Mouse (Mus musculus): ENCODE measurements at regions not wholly inside any gene's neighbourhood (a gene's known extent, or its start where the extent isn't known, plus 50 kb on each side); places are given as distances from the start of the nearest gene placed in this dataset.

- DNase-seq (ENCODE audit: low spot score), result no peak
These were observed 190.3 kb upstream of the Arhgap24 start for GRCm38 (mm10) chr5:102290866-102291265.

- DNase-seq (ENCODE audit: low spot score), result no peak
These were observed 185.6 kb upstream of the Arhgap24 start for GRCm38 (mm10) chr5:102295564-102295963.

- DNase-seq (ENCODE audit: low spot score), result no peak
These were observed 174.9 kb upstream of the Arhgap24 start for GRCm38 (mm10) chr5:102306309-102306708.

GRCm38 (mm10) chr5:102306718-102307117, 174.5 kb upstream of the Arhgap24 start:
- DNase-seq (ENCODE audit: low spot score), result no peak

GRCm38 (mm10) chr5:102311570-102311969, 169.6 kb upstream of the Arhgap24 start:
- DNase-seq (ENCODE audit: low spot score), result no peak

- no peak for DNase-seq (ENCODE audit: low spot score)
These were observed 152.9 kb upstream of the Arhgap24 start for GRCm38 (mm10) chr5:102328197-102328784.

GRCm38 (mm10) chr5:102333894-102334293, 147.3 kb upstream of the Arhgap24 start:
- no peak for DNase-seq (ENCODE audit: low spot score)

GRCm38 (mm10) chr5:102334442-102335197, 146.6 kb upstream of the Arhgap24 start:
- no peak for DNase-seq (ENCODE audit: low spot score)

- no peak for DNase-seq (ENCODE audit: low spot score)
These were observed 114.7 kb upstream of the Arhgap24 start for GRCm38 (mm10) chr5:102366481-102366880.

- peak; percentile 77 for DNase-seq (ENCODE audit: low spot score)
These were observed 107.8 kb upstream of the Arhgap24 start for GRCm38 (mm10) chr5:102373309-102373971.

- peak; percentile 5 for DNase-seq (ENCODE audit: low spot score)
These were observed 107.0 kb upstream of the Arhgap24 start for GRCm38 (mm10) chr5:102373972-102374755.

GRCm38 (mm10) chr5:102375339-102375738, 105.9 kb upstream of the Arhgap24 start:
- DNase-seq (ENCODE audit: low spot score), result no peak

GRCm38 (mm10) chr5:102393941-102394340, 87.2 kb upstream of the Arhgap24 start:
- no peak for DNase-seq (ENCODE audit: low spot score)

- no peak for DNase-seq (ENCODE audit: low spot score)
These were observed 85.5 kb upstream of the Arhgap24 start for GRCm38 (mm10) chr5:102395608-102396146.

GRCm38 (mm10) chr5:102399006-102399405, 82.2 kb upstream of the Arhgap24 start:
- no peak for DNase-seq (ENCODE audit: low spot score)

- no peak for DNase-seq (ENCODE audit: low spot score)
These were observed 63.5 kb upstream of the Arhgap24 start for GRCm38 (mm10) chr5:102417642-102418041.

GRCm38 (mm10) chr5:102419089-102419488, 62.1 kb upstream of the Arhgap24 start:
- peak; percentile 74 for DNase-seq (ENCODE audit: low spot score)

GRCm38 (mm10) chr5:102424636-102425242, 56.5 kb upstream of the Arhgap24 start:
- DNase-seq (ENCODE audit: low spot score), result no peak

GRCm38 (mm10) chr5:102428310-102428709, 52.9 kb upstream of the Arhgap24 start:
- DNase-seq (ENCODE audit: low spot score), result no peak
